Comparison of ENCODE assay signal across 26 mouse cellular contexts in the genomic region with DNA sequence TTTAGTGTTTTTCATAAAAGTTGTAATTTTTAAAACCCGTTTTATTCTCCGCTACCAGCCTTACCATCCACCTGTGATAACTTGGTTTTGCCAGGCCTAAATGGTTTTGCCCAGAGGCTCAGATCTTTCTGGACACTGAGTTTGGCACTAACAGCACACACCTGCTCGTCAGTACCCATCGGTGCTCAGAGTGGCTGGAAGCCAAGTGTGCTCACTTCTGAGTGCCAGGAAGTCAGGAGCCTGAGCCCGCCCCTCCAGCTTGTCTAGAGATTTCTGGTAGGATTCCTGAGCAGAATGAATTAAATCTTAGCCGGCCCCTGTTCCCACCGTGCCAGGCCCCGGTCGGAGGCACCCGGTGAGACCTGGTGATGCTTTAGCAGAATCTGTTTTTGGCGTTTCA. TPM values are rescaled to one million over a fixed set of nuclear protein-coding genes. Genes with fewer than 3 reads are reported as not detected.
A peak's percentile ranks its signal among the peaks of the same experiment; 100 is the strongest.
DNase-seq lines count a peak whose midpoint lies in the region; ATAC-seq and TF ChIP-seq lines count a peak whose summit lies in the region.
"Had no signal": no experiment of that assay in that cellular context is flagged by ENCODE, and none has a peak within 500 bp of the region (broad histone marks: within the 10 kb centered on the region; RNA-seq: fewer than 3 reads in every experiment).

No protein-coding gene starts in this region.

- no peak overlapping the region for H3K9ac ChIP-seq in hindbrain, embryonic 11.5 days (ENCODE audit: low read depth, low read length)
- H3K9ac ChIP-seq: forebrain, embryonic 13.5 days; liver, embryonic 15.5 days; lung, embryonic 15.5 days had no signal

- 0 out of 2 replicates have a peak overlapping the region, but pooled peaks have one; percentile 40 for H3K27ac ChIP-seq in hindbrain, embryonic 10.5 days
- no peak overlapping the region for H3K27ac ChIP-seq in hindbrain, embryonic 11.5 days (ENCODE audit: low read depth, low read length)
- H3K27ac ChIP-seq: forebrain, embryonic 13.5 days; left cerebral cortex, adult 2 months; limb, embryonic 10.5 days; liver, embryonic 15.5 days; lung, embryonic 15.5 days had no signal

- no peak overlapping the region for H3K4me2 ChIP-seq in hindbrain, embryonic 11.5 days (replicated peaks; ENCODE audit: low read depth, low read length)
- H3K4me2 ChIP-seq: forebrain, embryonic 13.5 days; heart, embryonic 11.5 days; liver, embryonic 15.5 days; lung, embryonic 15.5 days had no signal

- TF ChIP-seq CTCF in brain, embryonic 14.5 days (IDR thresholded peaks at IDR 0.05; ENCODE audit: borderline replicate concordance, extremely low read depth, insufficient read depth, insufficient read length), result no peak

- ATAC-seq in hindbrain, embryonic 11.5 days (ENCODE audit: low FRiP score), result no peak
- ATAC-seq: forebrain, embryonic 13.5 days; inflammation-experienced regulatory T-cells, adult 6 months had no signal

- no peaks in the 10 kb centered on the region for H3K9me3 ChIP-seq in hindbrain, embryonic 10.5 days
- no peaks in the 10 kb centered on the region for H3K9me3 ChIP-seq in hindbrain, embryonic 11.5 days (ENCODE audit: control insufficient read depth, low read length)
- H3K9me3 ChIP-seq: forebrain, embryonic 13.5 days; limb, embryonic 10.5 days; liver, embryonic 15.5 days; lung, embryonic 15.5 days had no signal

- no peak for DNase-seq in hindbrain, embryonic 10.5 days (ENCODE audit: low spot score)
- DNase-seq in hindbrain, embryonic 11.5 days (ENCODE audit: low spot score), result no peak
- DNase-seq in brain, embryonic 14.5 days (ENCODE audit: low read depth), result peak; percentile 46
- peak; percentile 64 for DNase-seq in cerebellum, adult 8-10 months
- DNase-seq in cerebellum, postnatal 36 days, result peak; percentile 77 to 79
- no peak for DNase-seq in heart, postnatal 4 days
- DNase-seq in thymus, postnatal 14 days, result no peak
- no peak for DNase-seq in adipocyte (ENCODE audit: low spot score)
- DNase-seq: heart, adult 11 months; heart, postnatal 10 days; kidney, adult 18-20 months; kidney, postnatal 4 days; liver; lung, postnatal 36 days; midbrain, embryonic 14.5 days; thymus, postnatal 36 days had no signal

- H3K4me3 ChIP-seq in hindbrain, embryonic 10.5 days, result no peak overlapping the region
- no peak overlapping the region for H3K4me3 ChIP-seq in hindbrain, embryonic 11.5 days (ENCODE audit: low read depth, low read length)
- H3K4me3 ChIP-seq: forebrain, embryonic 13.5 days; left cerebral cortex, adult 2 months; limb, embryonic 10.5 days; liver, embryonic 15.5 days; lung, embryonic 15.5 days; megakaryocyte, embryonic 14.5 days had no signal

- H3K27me3 ChIP-seq in hindbrain, embryonic 10.5 days (ENCODE audit: insufficient read depth, poor library complexity, severe bottlenecking), result no peaks in the 10 kb centered on the region
- no peaks in the 10 kb centered on the region for H3K27me3 ChIP-seq in hindbrain, embryonic 11.5 days (ENCODE audit: control insufficient read depth, insufficient read depth, low read length)
- H3K27me3 ChIP-seq: forebrain, embryonic 13.5 days; liver, embryonic 15.5 days; lung, embryonic 15.5 days had no signal

- H3K4me1 ChIP-seq in hindbrain, embryonic 10.5 days (replicated peaks), result peaks cover 18% of the 10 kb centered on the region
- H3K4me1 ChIP-seq in hindbrain, embryonic 11.5 days (replicated peaks; ENCODE audit: control insufficient read depth, insufficient read depth, low read length), result 0 out of 2 replicates have a peak, but pooled peaks cover 2% of the 10 kb centered on the region
- H3K4me1 ChIP-seq: liver, embryonic 15.5 days; lung, embryonic 15.5 days had no signal

- H3K36me3 ChIP-seq in hindbrain, embryonic 10.5 days, result no peaks in the 10 kb centered on the region
- no peaks in the 10 kb centered on the region for H3K36me3 ChIP-seq in hindbrain, embryonic 11.5 days (ENCODE audit: control insufficient read depth, insufficient read depth, low read length)
- H3K36me3 ChIP-seq: limb, embryonic 10.5 days; liver, embryonic 15.5 days; lung, embryonic 15.5 days had no signal

- TF ChIP-seq POLR2A in brain, embryonic 14.5 days (IDR thresholded peaks at IDR 0.05; ENCODE audit: borderline replicate concordance, extremely low read depth, insufficient read depth, insufficient read length, poor library complexity, severe bottlenecking), result no peak

- WGBS in hindbrain, embryonic 10.5 days, result 87% methylated on average over 11 of the region's 11 CpGs
- 89% methylated on average over 11 of the region's 11 CpGs for WGBS in hindbrain, embryonic 11.5 days

RNA-seq across cellular contexts. Expression of gene Cnih3, which starts 54.9 kb away (rescaled TPM):
- polyA plus RNA-seq in hindbrain, embryonic 10.5 days (2016; fragmentation: Nextera tagmentation; extraction: Ambion mirVana), result 0.77 and 1.2 TPM in 2 replicates
- polyA plus RNA-seq in hindbrain, embryonic 11.5 days (2014; fragmentation: Nextera tagmentation; extraction: Ambion mirVana), result 1.1 and 1.9 TPM in 2 replicates
- 6.7 and 10.5 TPM in 2 replicates for polyA plus RNA-seq in brain, embryonic 14.5 days (2012; rRNA removed)
- total RNA-seq in heart, postnatal 4 days (2021), result not detected
- total RNA-seq: adrenal gland, adult 18-20 months; gastrocnemius, adult 8-10 months; heart, postnatal 10 days had no signal
- polyA plus RNA-seq: inflammation-experienced regulatory T-cells, adult 6 months had no signal

Comparison
In these comparisons a context has a peak if more than half of its experiments do, and no peak if none do; other contexts are left out.
1. DNase-seq: peak in brain, embryonic 14.5 days (single experiment), cerebellum, adult 8-10 months (single experiment) and cerebellum, postnatal 36 days (2 of 2); none in hindbrain, embryonic 10.5 days (single experiment), hindbrain, embryonic 11.5 days (single experiment), heart, postnatal 4 days (single experiment), thymus, postnatal 14 days (single experiment) and adipocyte (single experiment).